ENCODE assay signal across 9 mouse cellular contexts in the genomic region with DNA sequence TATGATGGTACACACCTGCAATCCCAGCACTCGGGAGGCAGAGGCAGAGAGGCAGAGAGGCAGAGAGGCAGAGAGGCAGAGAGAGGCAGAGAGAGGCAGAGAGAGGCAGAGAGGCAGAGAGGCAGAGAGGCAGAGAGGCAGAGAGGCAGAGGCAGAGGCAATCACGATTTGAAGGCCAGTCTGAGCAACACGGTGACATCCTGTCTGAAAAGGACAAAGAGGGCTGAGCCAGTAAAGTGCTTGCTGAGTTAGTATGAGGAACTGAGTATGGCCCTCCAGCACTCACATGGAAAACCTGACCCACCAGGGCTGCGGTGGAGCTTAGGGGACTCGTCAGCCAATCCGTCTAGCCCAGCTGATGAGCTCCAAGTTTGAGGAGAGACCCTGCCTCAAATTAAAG. TPM values are rescaled to one million over a fixed set of nuclear protein-coding genes. Genes with fewer than 3 reads are reported as not detected.
DNase-seq lines count a peak whose midpoint lies in the region; ATAC-seq and TF ChIP-seq lines count a peak whose summit lies in the region.
"Not testable (repeated sequence)": the region's sequence is repeated elsewhere in the genome, so short reads cannot be mapped to it uniquely, and the experiment has no call there.
"Had no signal": no experiment of that assay in that cellular context is flagged by ENCODE, and none has a peak within 500 bp of the region (broad histone marks: within the 10 kb centered on the region; RNA-seq: fewer than 3 reads in every experiment).

No protein-coding gene starts in this region.

- TF ChIP-seq CTCF in hindbrain, postnatal 0 days (IDR thresholded peaks at IDR 0.05; ENCODE audit: low read depth); layer of hippocampus, adult 2 months (conservative IDR thresholded peaks at IDR 0.05); midbrain, postnatal 0 days (IDR thresholded peaks at IDR 0.05); testis, adult 2 months (IDR thresholded peaks at IDR 0.05; ENCODE audit: control insufficient read depth, insufficient read depth, insufficient replicate concordance, low read depth, low read length): not testable (repeated sequence)

- not testable (repeated sequence) for H3K9ac ChIP-seq in hindbrain, embryonic 13.5 days; hindbrain, embryonic 15.5 days; hindbrain, postnatal 0 days (replicated peaks; ENCODE audit: low read length); midbrain, postnatal 0 days (replicated peaks; ENCODE audit: low read length, poor library complexity, severe bottlenecking); neural tube, embryonic 14.5 days (replicated peaks; ENCODE audit: low read depth, low read length)

- peak; percentile 8 for DNase-seq in adrenal gland, postnatal 14 days
- DNase-seq in hindbrain, postnatal 0 days (ENCODE audit: low spot score); layer of hippocampus, adult 2 months (ENCODE audit: low spot score in 2 of 2); midbrain, postnatal 0 days (ENCODE audit: low spot score): not testable (repeated sequence)

- not testable (repeated sequence) for H3K27me3 ChIP-seq in hindbrain, embryonic 13.5 days; hindbrain, embryonic 15.5 days; hindbrain, postnatal 0 days (ENCODE audit: insufficient read depth, low read length); midbrain, postnatal 0 days (ENCODE audit: insufficient read depth, low read length); neural tube, embryonic 14.5 days (ENCODE audit: control insufficient read depth, insufficient read depth, low read length); testis, adult 2 months (ENCODE audit: control insufficient read depth, insufficient read depth, low read length)

- not testable (repeated sequence) for H3K36me3 ChIP-seq in hindbrain, embryonic 13.5 days; hindbrain, embryonic 15.5 days; hindbrain, postnatal 0 days (ENCODE audit: insufficient read depth, low read length); midbrain, postnatal 0 days (ENCODE audit: insufficient read depth, low read length); neural tube, embryonic 14.5 days (ENCODE audit: control insufficient read depth, insufficient read depth, low read length); testis, adult 2 months (ENCODE audit: control insufficient read depth, insufficient read depth, low read length)

- peak overlapping the region; percentile 85; the same call in 1 of the 2 replicates for H3K4me2 ChIP-seq in hindbrain, embryonic 13.5 days
- H3K4me2 ChIP-seq in hindbrain, embryonic 15.5 days; hindbrain, postnatal 0 days (ENCODE audit: low read depth, low read length); midbrain, postnatal 0 days (ENCODE audit: low read depth, low read length, poor library complexity, severe bottlenecking); neural tube, embryonic 14.5 days (ENCODE audit: low read depth, low read length): not testable (repeated sequence)

- not testable (repeated sequence) for H3K4me3 ChIP-seq in hindbrain, embryonic 13.5 days; hindbrain, embryonic 15.5 days; hindbrain, postnatal 0 days (ENCODE audit: low read length); layer of hippocampus, adult 2 months; midbrain, postnatal 0 days (ENCODE audit: low read depth, low read length); neural tube, embryonic 14.5 days (ENCODE audit: low read depth, low read length)
- peak overlapping the region; percentile 45 for H3K4me3 ChIP-seq in testis, adult 2 months (ENCODE audit: control insufficient read depth, low read depth, low read length)

- not testable (repeated sequence) for ATAC-seq in hindbrain, embryonic 13.5 days (ENCODE audit: low FRiP score); hindbrain, embryonic 15.5 days (ENCODE audit: low FRiP score, low read depth); hindbrain, postnatal 0 days; midbrain, postnatal 0 days (ENCODE audit: low FRiP score); neural tube, embryonic 14.5 days (ENCODE audit: low read depth)

- WGBS in hindbrain, embryonic 13.5 days, result 85% methylated on average over 6 of the region's 6 CpGs
- 91% methylated on average over 6 of the region's 6 CpGs for WGBS in hindbrain, embryonic 15.5 days
- WGBS in hindbrain, postnatal 0 days, result 78% methylated on average over 6 of the region's 6 CpGs
- WGBS in midbrain, postnatal 0 days, result 90% methylated on average over 6 of the region's 6 CpGs
- 84% methylated on average over 6 of the region's 6 CpGs for WGBS in neural tube, embryonic 14.5 days

- not testable (repeated sequence) for TF ChIP-seq POLR2A in testis, adult 2 months (IDR thresholded peaks at IDR 0.05; ENCODE audit: control insufficient read depth, low read depth, low read length)

- H3K9me3 ChIP-seq in hindbrain, embryonic 13.5 days; hindbrain, embryonic 15.5 days; hindbrain, postnatal 0 days (ENCODE audit: low read length); midbrain, postnatal 0 days (ENCODE audit: low read length); neural tube, embryonic 14.5 days (ENCODE audit: control insufficient read depth, low read length): not testable (repeated sequence)

- H3K4me1 ChIP-seq in hindbrain, embryonic 13.5 days (replicated peaks), result peaks cover 35% of the 10 kb centered on the region
- H3K4me1 ChIP-seq in hindbrain, embryonic 15.5 days (replicated peaks), result peaks cover 34% of the 10 kb centered on the region
- H3K4me1 ChIP-seq in hindbrain, postnatal 0 days (ENCODE audit: insufficient read depth, low read length), result peaks cover 22% of the 10 kb centered on the region; the same call in 1 of the 2 replicates
- H3K4me1 ChIP-seq in midbrain, postnatal 0 days (ENCODE audit: insufficient read depth, low read length), result peaks cover 13% of the 10 kb centered on the region
- H3K4me1 ChIP-seq in neural tube, embryonic 14.5 days (ENCODE audit: control insufficient read depth, insufficient read depth, low read length), result peaks cover 15% of the 10 kb centered on the region
- peaks cover 15% of the 10 kb centered on the region for H3K4me1 ChIP-seq in testis, adult 2 months (ENCODE audit: control insufficient read depth, insufficient read depth, low read length)

- H3K27ac ChIP-seq in hindbrain, embryonic 13.5 days, result peak overlapping the region; percentile 80
- H3K27ac ChIP-seq in hindbrain, embryonic 15.5 days (replicated peaks), result peak overlapping the region; percentile 68
- H3K27ac ChIP-seq in hindbrain, postnatal 0 days, result peak overlapping the region; percentile 87; the same call in 1 of the 2 replicates
- H3K27ac ChIP-seq in layer of hippocampus, adult 2 months, result peak overlapping the region; percentile 43; the same call in 1 of the 2 replicates
- H3K27ac ChIP-seq in midbrain, postnatal 0 days (ENCODE audit: low read depth, low read length), result peak overlapping the region; percentile 44; the same call in 1 of the 2 replicates
- H3K27ac ChIP-seq in neural tube, embryonic 14.5 days (ENCODE audit: low read depth, low read length), result peak overlapping the region; percentile 64; the same call in 1 of the 2 replicates
- H3K27ac ChIP-seq in testis, adult 2 months (ENCODE audit: control insufficient read depth, insufficient read depth, low read depth, low read length), result peak overlapping the region; percentile 65

RNA-seq across cellular contexts. Expression of gene Paqr7, which starts 2.5 kb away (rescaled TPM):
- 25.9 and 32.2 TPM in 2 replicates for total RNA-seq in adrenal gland, postnatal 14 days (2021)
- 20.2 and 21.5 TPM in 2 replicates for polyA plus RNA-seq in hindbrain, embryonic 13.5 days (2015; fragmentation: Nextera tagmentation; extraction: Ambion mirVana)
- 30.4 and 35.2 TPM in 2 replicates for polyA plus RNA-seq in hindbrain, embryonic 15.5 days (2015; fragmentation: Nextera tagmentation; extraction: Ambion mirVana)
- 121 and 142 TPM in 2 replicates for total RNA-seq in hindbrain, postnatal 0 days (2014; rRNA removed)
- polyA plus RNA-seq in hindbrain, postnatal 0 days (2015; fragmentation: Nextera tagmentation; extraction: Ambion mirVana), result 41.1 and 43.5 TPM in 2 replicates
- total RNA-seq in layer of hippocampus, adult 2 months (2021), result 10 to 100 TPM; 60.2 to 64.7 TPM
- total RNA-seq in midbrain, postnatal 0 days (2014; rRNA removed), result 69.2 and 97.8 TPM in 2 replicates
- polyA plus RNA-seq in midbrain, postnatal 0 days (2015; fragmentation: Nextera tagmentation; extraction: Ambion mirVana), result 38.9 and 41.3 TPM in 2 replicates
- 9.8 and 13.7 TPM in 2 replicates for polyA plus RNA-seq in neural tube, embryonic 14.5 days (2014; fragmentation: Nextera tagmentation; extraction: Ambion mirVana)
- polyA plus RNA-seq in testis, adult 2 months (2012; rRNA removed), result 65.0 and 67.1 TPM in 2 replicates
- polyA plus RNA-seq: erythroblast, embryonic 14.5 days had no signal

RNA-seq across cellular contexts. Expression of gene Aunip, which starts 11.8 kb away (rescaled TPM):
- 1.8 and 3.0 TPM in 2 replicates for total RNA-seq in adrenal gland, postnatal 14 days (2021)
- 2.6 and 2.8 TPM in 2 replicates for polyA plus RNA-seq in hindbrain, embryonic 13.5 days (2015; fragmentation: Nextera tagmentation; extraction: Ambion mirVana)
- polyA plus RNA-seq in hindbrain, embryonic 15.5 days (2015; fragmentation: Nextera tagmentation; extraction: Ambion mirVana), result 2.0 and 2.9 TPM in 2 replicates
- total RNA-seq in hindbrain, postnatal 0 days (2014; rRNA removed), result 2.2 and 2.7 TPM in 2 replicates
- polyA plus RNA-seq in hindbrain, postnatal 0 days (2015; fragmentation: Nextera tagmentation; extraction: Ambion mirVana), result 2.2 and 2.6 TPM in 2 replicates
- under 1 TPM; 0.56 to 0.67 TPM for total RNA-seq in layer of hippocampus, adult 2 months (2021)
- 1.5 and 2.0 TPM in 2 replicates for total RNA-seq in midbrain, postnatal 0 days (2014; rRNA removed)
- polyA plus RNA-seq in midbrain, postnatal 0 days (2015; fragmentation: Nextera tagmentation; extraction: Ambion mirVana), result 0.91 and 1.3 TPM in 2 replicates
- polyA plus RNA-seq in neural tube, embryonic 14.5 days (2014; fragmentation: Nextera tagmentation; extraction: Ambion mirVana), result 0.43 and 0.76 TPM in 2 replicates
- polyA plus RNA-seq in testis, adult 2 months (2012; rRNA removed), result 3.7 and 3.8 TPM in 2 replicates

RNA-seq across cellular contexts. Expression of gene Stmn1, which starts 30.9 kb away (rescaled TPM):
- 118 and 119 TPM in 2 replicates for total RNA-seq in adrenal gland, postnatal 14 days (2021)
- polyA plus RNA-seq in hindbrain, embryonic 13.5 days (2015; fragmentation: Nextera tagmentation; extraction: Ambion mirVana), result 6,917 and 6,921 TPM in 2 replicates
- 5,846 and 6,036 TPM in 2 replicates for polyA plus RNA-seq in hindbrain, embryonic 15.5 days (2015; fragmentation: Nextera tagmentation; extraction: Ambion mirVana)
- 667 and 752 TPM in 2 replicates for total RNA-seq in hindbrain, postnatal 0 days (2014; rRNA removed)
- polyA plus RNA-seq in hindbrain, postnatal 0 days (2015; fragmentation: Nextera tagmentation; extraction: Ambion mirVana), result 4,115 and 4,307 TPM in 2 replicates
- 100 to 1,000 TPM; 362 to 369 TPM for total RNA-seq in layer of hippocampus, adult 2 months (2021)
- total RNA-seq in midbrain, postnatal 0 days (2014; rRNA removed), result 1,269 and 1,609 TPM in 2 replicates
- 6,261 and 6,359 TPM in 2 replicates for polyA plus RNA-seq in midbrain, postnatal 0 days (2015; fragmentation: Nextera tagmentation; extraction: Ambion mirVana)
- 5,364 and 5,581 TPM in 2 replicates for polyA plus RNA-seq in neural tube, embryonic 14.5 days (2014; fragmentation: Nextera tagmentation; extraction: Ambion mirVana)
- polyA plus RNA-seq in testis, adult 2 months (2012; rRNA removed), result 109 and 126 TPM in 2 replicates

RNA-seq across cellular contexts. Expression of gene Mtfr1l, which starts 36.2 kb away (rescaled TPM):
- 103 and 113 TPM in 2 replicates for total RNA-seq in adrenal gland, postnatal 14 days (2021)
- 160 and 163 TPM in 2 replicates for polyA plus RNA-seq in hindbrain, embryonic 13.5 days (2015; fragmentation: Nextera tagmentation; extraction: Ambion mirVana)
- 168 and 179 TPM in 2 replicates for polyA plus RNA-seq in hindbrain, embryonic 15.5 days (2015; fragmentation: Nextera tagmentation; extraction: Ambion mirVana)
- total RNA-seq in hindbrain, postnatal 0 days (2014; rRNA removed), result 133 and 146 TPM in 2 replicates
- polyA plus RNA-seq in hindbrain, postnatal 0 days (2015; fragmentation: Nextera tagmentation; extraction: Ambion mirVana), result 177 and 182 TPM in 2 replicates
- 10 to 100 TPM; 69.3 to 72.5 TPM for total RNA-seq in layer of hippocampus, adult 2 months (2021)
- 135 and 167 TPM in 2 replicates for total RNA-seq in midbrain, postnatal 0 days (2014; rRNA removed)
- polyA plus RNA-seq in midbrain, postnatal 0 days (2015; fragmentation: Nextera tagmentation; extraction: Ambion mirVana), result 191 and 196 TPM in 2 replicates
- 195 and 199 TPM in 2 replicates for polyA plus RNA-seq in neural tube, embryonic 14.5 days (2014; fragmentation: Nextera tagmentation; extraction: Ambion mirVana)
- 286 and 306 TPM in 2 replicates for polyA plus RNA-seq in testis, adult 2 months (2012; rRNA removed)

RNA-seq across cellular contexts. Expression of gene Selenon, which starts 53.0 kb away (rescaled TPM):
- total RNA-seq in adrenal gland, postnatal 14 days (2021), result 30.2 and 32.3 TPM in 2 replicates
- polyA plus RNA-seq in hindbrain, embryonic 13.5 days (2015; fragmentation: Nextera tagmentation; extraction: Ambion mirVana), result 9.5 and 11.0 TPM in 2 replicates
- polyA plus RNA-seq in hindbrain, embryonic 15.5 days (2015; fragmentation: Nextera tagmentation; extraction: Ambion mirVana), result 31.2 and 32.0 TPM in 2 replicates
- total RNA-seq in hindbrain, postnatal 0 days (2014; rRNA removed), result 30.4 and 32.7 TPM in 2 replicates
- 10.0 and 11.3 TPM in 2 replicates for polyA plus RNA-seq in hindbrain, postnatal 0 days (2015; fragmentation: Nextera tagmentation; extraction: Ambion mirVana)
- 10 to 100 TPM; 17.3 to 19.7 TPM for total RNA-seq in layer of hippocampus, adult 2 months (2021)
- total RNA-seq in midbrain, postnatal 0 days (2014; rRNA removed), result 22.8 and 26.1 TPM in 2 replicates
- polyA plus RNA-seq in midbrain, postnatal 0 days (2015; fragmentation: Nextera tagmentation; extraction: Ambion mirVana), result 9.1 and 9.4 TPM in 2 replicates
- 11.2 and 12.1 TPM in 2 replicates for polyA plus RNA-seq in neural tube, embryonic 14.5 days (2014; fragmentation: Nextera tagmentation; extraction: Ambion mirVana)
- 1.4 and 1.6 TPM in 2 replicates for polyA plus RNA-seq in testis, adult 2 months (2012; rRNA removed)

Comparison
In these comparisons a context has a peak if more than half of its experiments do, and no peak if none do; other contexts are left out.
1. RNA of gene Stmn1, which starts 30.9 kb away (polyA plus RNA-seq): 6,917 to 6,921 TPM in hindbrain, embryonic 13.5 days, 6,261 to 6,359 TPM in midbrain, postnatal 0 days, 5,846 to 6,036 TPM in hindbrain, embryonic 15.5 days, 5,364 to 5,581 TPM in neural tube, embryonic 14.5 days and 4,115 to 4,307 TPM in hindbrain, postnatal 0 days; 109 to 126 TPM in testis, adult 2 months; every median in the first group is over 10 times any median in the second.
2. Peak in every context shown above with its lines, with median percentiles within 50 percentile points of each other: H3K27ac ChIP-seq.